Mouse (Mus musculus): ENCODE results near the gene Cwc15.
"Not testable (repeated sequence)": the region's sequence is repeated elsewhere in the genome, so short reads cannot be mapped to it uniquely, and the experiment has no call there.

Cwc15 gene

DNA sequence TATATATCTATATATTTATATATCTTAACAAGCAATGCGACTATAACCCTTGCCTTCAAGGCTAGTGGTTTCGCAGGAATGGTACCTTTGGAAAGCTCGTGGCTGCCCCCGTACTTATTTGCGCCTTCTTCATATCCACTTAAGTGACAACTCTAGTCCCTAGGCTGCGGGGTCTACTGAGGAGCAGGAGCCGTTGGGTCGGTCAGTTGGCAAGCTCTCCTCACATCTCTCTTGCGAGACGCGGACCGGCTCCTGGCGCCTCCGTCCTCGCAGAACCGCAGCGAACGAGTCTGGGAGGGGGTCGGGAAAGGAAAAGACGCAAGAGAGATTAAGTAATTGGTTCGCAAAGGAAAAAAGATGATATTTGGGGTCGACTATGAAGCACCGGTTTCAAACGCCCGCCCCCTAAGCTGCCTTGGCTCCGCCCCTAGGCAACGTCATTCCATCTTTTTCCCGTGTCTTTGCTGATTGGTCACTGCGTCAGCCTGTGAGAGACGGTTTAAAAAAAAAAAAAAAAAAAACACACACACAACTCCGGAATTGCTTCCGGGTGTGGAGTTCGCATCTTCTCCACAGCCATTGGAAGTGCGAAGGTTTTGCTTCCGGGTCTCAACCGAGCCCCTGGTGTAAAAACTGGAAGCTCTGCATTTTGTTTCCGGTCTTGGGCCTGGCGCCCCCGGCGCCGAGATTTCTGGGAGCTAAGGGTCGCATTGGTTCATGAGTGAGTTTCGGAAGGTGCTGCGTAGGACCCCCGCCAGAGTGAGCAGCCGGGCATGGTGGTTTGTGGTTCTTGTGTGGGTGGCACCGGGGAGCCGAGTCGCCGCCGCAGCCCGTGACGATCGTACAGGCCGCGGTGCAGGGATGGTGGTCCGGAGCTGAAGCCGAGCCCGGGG lies at the start of gene Cwc15, which contains the start of gene Kdm4d:
TSS of gene Cwc15 (plus strand) at position 595 of the 893 bp plus-strand sequence.
TSS of gene Kdm4d (minus strand) at position 460 of the 893 bp plus-strand sequence.
- DNase-seq (ENCODE audit: low spot score), result peak; percentile 87

DNA sequence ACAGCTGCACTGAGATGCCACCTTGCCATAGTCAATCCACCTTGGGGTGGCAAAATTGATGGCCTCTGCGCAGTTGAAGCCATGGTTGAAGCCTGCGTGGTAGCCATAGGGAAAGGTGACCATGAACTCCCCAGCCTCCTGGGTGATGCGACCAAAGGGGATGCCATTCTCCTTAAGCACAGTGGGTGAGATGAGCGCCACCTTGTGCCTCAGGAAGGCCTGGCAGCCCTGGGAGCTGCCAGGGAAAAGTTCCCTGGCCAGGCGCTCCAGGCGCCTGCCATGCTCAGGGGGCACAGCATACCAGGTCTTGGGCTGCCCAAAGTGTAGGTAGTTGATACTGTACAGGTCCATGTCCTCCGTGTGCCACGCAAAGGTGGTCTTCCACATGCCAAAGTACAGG lies 49.3 kb upstream of the Cwc15 start:
- not testable (repeated sequence) for DNase-seq (ENCODE audit: low spot score)

- DNase-seq (ENCODE audit: low spot score), result no peak
Observed at GRCm38 (mm10) chr9:14456320-14456719, 44.1 kb upstream of the Cwc15 start.

- not testable (repeated sequence) for DNase-seq (ENCODE audit: low spot score)
Observed at GRCm38 (mm10) chr9:14462536-14462935, 37.9 kb upstream of the Cwc15 start.

GRCm38 (mm10) chr9:14463668-14464067 lies 36.7 kb upstream of the Cwc15 start:
- DNase-seq (ENCODE audit: low spot score), result not testable (repeated sequence)

DNA sequence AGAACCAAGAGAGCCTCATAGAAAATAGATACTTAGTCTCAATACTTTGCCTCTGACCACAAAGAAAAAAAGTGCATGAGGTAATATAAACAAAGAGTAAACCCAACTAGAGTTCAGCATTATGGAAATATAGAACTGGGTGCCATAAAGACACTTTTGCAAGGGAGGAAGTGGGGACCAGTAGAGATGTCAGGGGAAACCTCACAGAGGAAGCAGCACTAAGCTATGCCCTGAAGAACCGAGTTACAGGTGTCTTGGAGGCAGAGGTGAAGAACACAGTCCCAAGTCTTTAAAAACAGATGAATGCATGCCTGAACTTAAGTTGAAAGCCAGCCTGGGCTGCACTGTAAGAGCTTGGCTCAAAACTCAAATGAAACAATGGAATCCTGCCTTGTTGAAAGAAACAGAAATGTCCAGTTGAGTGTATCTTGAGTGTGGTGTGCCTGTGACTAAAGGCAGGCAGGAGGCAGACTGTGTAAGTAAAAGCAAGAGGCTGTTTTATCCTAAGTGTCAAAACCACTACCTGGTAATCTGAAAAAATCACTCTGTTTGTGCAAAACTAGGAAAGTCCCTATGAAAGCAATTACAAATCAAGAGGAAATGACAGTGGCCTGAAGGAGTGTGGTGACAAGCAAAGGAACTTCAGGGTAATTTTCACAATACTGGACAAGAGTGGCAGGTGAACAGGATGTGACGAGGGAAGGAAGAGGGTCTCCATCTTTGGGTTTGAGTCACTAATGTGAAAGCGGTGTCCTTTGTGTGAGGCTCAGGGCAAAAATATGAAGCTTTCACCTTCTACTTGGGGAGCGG lies 1.3 kb upstream of the Cwc15 start:
- DNase-seq (ENCODE audit: low spot score), result no peak

DNA sequence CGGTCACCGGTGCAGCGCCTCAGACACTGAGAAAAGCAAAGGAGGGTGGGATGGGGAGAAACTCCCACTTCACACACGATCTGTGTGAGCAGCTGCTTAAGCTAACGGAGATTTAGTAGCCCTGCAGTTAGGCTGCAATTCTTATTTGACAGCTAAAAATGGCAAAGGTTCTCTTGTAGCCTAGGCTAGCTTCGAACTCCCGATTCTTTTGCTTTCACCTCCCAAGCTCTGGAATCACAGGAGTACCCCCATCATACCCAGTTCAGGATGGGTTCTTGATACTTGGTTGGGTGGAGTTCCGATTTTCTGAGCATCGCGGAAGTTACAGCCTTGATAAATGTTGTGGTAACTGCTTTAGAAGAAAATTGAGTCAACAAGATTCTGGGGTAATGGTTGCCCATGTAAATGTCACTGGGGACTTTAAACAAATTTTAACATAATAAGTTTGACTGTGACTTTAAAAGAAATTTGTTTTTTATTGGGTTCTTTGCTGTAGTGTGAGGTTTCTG lies 553 bp downstream of the Cwc15 start:
- DNase-seq (ENCODE audit: low spot score), result no peak

DNA sequence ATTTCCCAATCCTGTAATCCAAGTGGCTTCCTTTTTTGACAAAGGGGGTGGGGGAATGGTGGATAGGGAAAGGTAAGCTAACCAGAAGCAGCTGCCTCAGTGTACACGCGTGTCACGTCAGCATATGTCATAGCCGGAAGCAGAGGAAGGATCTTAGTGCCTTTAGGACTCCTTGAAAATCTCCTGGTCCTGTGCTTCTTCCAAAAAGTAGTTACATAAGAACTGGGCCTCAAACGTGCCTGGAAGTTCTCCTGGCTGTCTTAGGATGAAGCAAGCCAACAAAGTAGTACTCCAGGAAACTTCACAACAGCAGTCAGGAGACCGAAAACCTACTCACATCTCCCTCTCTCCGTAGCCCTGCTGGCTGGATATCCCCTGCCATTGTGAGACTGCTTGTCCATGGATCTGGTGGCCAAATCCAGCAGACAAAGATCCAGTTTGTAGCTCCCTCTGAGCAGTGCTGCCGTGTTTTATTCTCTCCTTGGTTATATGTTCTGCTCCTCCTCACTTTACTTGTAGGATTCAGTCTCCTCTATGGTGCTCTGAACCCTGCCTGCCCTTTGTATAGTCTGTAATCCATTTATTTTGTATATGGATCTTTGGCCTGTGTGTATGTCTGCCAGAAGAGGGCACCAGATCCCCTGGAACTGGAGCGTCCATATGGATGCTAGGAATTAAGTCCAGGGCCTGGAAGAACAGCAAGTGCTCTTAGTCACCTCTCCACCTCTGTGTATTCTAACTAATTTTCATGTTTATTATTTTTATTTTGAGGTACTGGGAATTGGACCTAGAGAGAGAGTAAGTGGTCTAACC lies 12.4 kb downstream of the Cwc15 start:
- DNase-seq (ENCODE audit: low spot score), result peak; percentile 14

GRCm38 (mm10) chr9:14517296-14517695 lies 16.9 kb downstream of the Cwc15 start:
- DNase-seq (ENCODE audit: low spot score), result no peak

GRCm38 (mm10) chr9:14518105-14518504 lies 17.7 kb downstream of the Cwc15 start:
- DNase-seq (ENCODE audit: low spot score), result no peak

DNA sequence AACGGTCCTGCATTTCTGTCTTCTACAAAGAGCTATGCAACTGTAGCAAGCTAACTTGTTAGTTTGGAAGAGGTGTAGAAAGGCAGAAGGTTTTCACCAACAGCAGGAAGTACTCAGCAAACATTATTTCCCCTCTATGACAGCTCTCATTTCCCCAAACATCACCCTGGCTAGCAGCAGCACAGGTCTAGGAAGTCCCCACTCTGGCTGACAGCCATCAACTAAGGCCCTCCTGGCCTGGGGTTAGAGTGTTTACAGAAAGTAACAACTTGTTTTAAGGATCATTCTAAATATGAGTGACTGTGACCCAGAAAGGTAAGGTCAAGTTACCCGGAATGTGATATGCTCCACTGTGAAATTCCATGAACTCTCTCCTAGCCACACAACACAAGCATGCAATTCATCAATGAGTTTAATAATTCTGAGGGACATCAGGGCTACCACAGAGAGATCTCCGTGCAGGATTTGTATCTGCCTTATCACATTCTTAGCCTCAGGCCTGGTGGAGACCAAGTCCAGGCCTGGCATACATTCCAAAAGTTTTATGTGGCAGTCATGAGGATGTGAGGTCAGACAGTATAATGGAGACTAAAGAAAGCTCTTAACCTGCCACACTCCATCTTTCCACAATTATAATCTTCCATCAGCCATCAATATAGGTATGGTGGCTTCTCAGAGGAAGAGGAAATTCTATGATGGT lies 20.7 kb downstream of the Cwc15 start:
- DNase-seq (ENCODE audit: low spot score), result no peak

- no peak for DNase-seq (ENCODE audit: low spot score)
Observed at GRCm38 (mm10) chr9:14521695-14522094, 21.3 kb downstream of the Cwc15 start.

GRCm38 (mm10) chr9:14523408-14524043 lies 23.1 kb downstream of the Cwc15 start:
- peak; percentile 74 for DNase-seq (ENCODE audit: low spot score)

DNA sequence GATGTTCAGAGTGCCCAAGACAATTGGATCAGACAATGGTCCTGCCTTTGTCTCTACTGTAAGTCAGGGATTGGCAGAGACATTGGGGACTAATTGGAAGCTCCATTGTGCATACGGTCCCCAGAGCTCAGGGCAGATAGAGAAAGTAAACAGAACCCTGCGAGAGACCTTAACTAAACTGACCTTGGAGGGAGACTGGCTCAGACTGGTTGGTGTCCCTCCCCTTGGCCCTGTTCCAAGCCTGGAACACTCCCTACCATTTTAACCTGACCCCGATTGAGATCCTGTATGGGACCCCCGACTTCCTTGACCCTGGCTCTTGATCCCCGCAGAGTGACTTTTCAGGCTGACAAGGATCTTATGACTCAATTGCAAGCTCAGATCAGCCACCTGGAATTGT lies 29.6 kb downstream of the Cwc15 start:
- no peak for DNase-seq (ENCODE audit: low spot score)

DNA sequence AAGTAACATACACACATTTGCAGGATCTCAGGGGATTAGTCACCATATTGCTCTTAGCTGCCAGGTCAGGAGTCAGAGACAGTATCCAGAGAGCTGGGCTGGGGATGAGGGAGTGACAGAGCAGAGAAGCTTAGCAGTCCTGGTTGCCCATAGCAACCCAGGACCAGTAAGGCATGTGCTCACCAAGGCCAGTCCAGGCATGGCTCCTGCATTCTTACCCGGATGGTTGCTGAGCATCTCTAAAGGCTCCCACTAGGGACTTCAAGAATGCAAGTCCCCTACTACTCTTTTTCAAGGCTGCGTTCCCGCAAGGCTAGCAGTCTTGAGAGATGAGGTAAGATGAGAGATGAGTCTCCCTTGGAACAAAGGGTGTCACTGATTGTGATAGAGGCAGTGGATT lies 31.9 kb downstream of the Cwc15 start:
- no peak for DNase-seq (ENCODE audit: low spot score)

GRCm38 (mm10) chr9:14533659-14534058 lies 33.2 kb downstream of the Cwc15 start:
- no peak for DNase-seq (ENCODE audit: low spot score)

- DNase-seq (ENCODE audit: low spot score), result no peak
Observed at GRCm38 (mm10) chr9:14534833-14535456, 34.5 kb downstream of the Cwc15 start.

- no peak for DNase-seq (ENCODE audit: low spot score)
Observed at GRCm38 (mm10) chr9:14544034-14544757, 43.8 kb downstream of the Cwc15 start.

DNA sequence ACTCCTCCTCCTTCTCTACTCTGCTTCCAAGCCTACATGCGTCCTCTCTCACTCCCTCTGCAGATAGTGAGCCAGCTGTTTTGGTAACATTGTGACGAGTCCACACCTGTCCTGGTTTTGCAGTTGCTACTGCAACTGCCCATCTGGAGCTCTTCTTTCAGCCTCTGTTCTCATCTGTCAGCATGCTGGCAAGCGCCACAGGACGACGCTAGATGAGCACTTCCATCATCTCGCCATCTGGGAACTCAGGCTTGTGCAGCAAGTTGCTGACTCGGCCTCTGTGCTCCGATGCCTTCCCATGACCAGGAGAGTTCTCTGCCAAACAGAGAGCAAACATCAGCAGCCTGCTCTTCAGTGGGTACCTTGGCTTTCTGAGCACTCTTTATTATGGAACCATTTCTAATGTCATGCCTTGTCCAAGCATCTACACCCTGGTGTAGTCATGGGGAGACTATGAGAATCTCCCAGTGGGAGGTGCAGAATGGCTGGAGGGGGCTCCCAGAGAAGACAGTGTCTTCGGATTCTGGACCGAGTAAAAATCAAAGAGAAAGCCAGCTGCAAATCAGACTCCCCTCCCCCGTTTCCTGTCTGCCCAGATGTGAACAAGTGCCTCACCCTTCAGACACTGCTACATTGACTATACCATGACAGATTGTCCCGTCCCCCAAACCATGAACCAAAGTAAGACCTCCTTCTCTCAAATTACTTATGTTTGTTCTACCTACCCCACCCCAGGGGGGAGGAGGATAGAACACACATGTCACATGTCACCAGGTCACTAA lies 47.4 kb downstream of the Cwc15 start:
- DNase-seq (ENCODE audit: low spot score), result no peak

Measured in ovary, postnatal 36 days (tissue).